Mouse (Mus musculus): ENCODE measurements around the gene Sowaha. TPM values are rescaled to one million over a fixed set of nuclear protein-coding genes. Genes with fewer than 3 reads are reported as not detected.

The Sowaha gene
- polyA plus RNA-seq, 1 experiment from 2014 or later: 0.82 TPM

Other genes with a start within 250 kb of the Sowaha start
- gene Hspa4, start 179.8 kb downstream of the Sowaha start, polyA plus RNA-seq (2016; fragmentation: Nextera tagmentation; extraction: Ambion mirVana): 130 and 136 TPM in 2 replicates
- gene Zcchc10, start 155.6 kb downstream of the Sowaha start, polyA plus RNA-seq (2016; fragmentation: Nextera tagmentation; extraction: Ambion mirVana): 29.2 and 30.4 TPM in 2 replicates
- 37.5 and 42.7 TPM in 2 replicates for gene Aff4, start 129.4 kb downstream of the Sowaha start, polyA plus RNA-seq (2016; fragmentation: Nextera tagmentation; extraction: Ambion mirVana)
- gene Leap2, start 57.1 kb downstream of the Sowaha start, polyA plus RNA-seq (2016; fragmentation: Nextera tagmentation; extraction: Ambion mirVana): not detected in 2 replicates
- gene Uqcrq, start 49.4 kb downstream of the Sowaha start, polyA plus RNA-seq (2016; fragmentation: Nextera tagmentation; extraction: Ambion mirVana): 525 and 531 TPM in 2 replicates
- 0.82 and 1.4 TPM in 2 replicates for gene Gdf9, start 49.3 kb downstream of the Sowaha start, polyA plus RNA-seq (2016; fragmentation: Nextera tagmentation; extraction: Ambion mirVana)
- gene Gm10447, start 23.2 kb downstream of the Sowaha start, polyA plus RNA-seq (2016; fragmentation: Nextera tagmentation; extraction: Ambion mirVana): 0.16 and 0.19 TPM in 2 replicates
- gene Shroom1, start 23.1 kb downstream of the Sowaha start, polyA plus RNA-seq (2016; fragmentation: Nextera tagmentation; extraction: Ambion mirVana): 2.3 and 2.4 TPM in 2 replicates
- not detected in 2 replicates for gene Gm9837, start 9.8 kb downstream of the Sowaha start, polyA plus RNA-seq (2016; fragmentation: Nextera tagmentation; extraction: Ambion mirVana)
- gene Gm9945, start 108 bp downstream of the Sowaha start, polyA plus RNA-seq (2016; fragmentation: Nextera tagmentation; extraction: Ambion mirVana): 0.16 TPM in 1 of 2 replicates, not detected in the other
- 17.7 and 19.0 TPM in 2 replicates for gene Sept8, start 39.0 kb upstream of the Sowaha start, polyA plus RNA-seq (2016; fragmentation: Nextera tagmentation; extraction: Ambion mirVana)
- gene Kif3a, start 87.1 kb upstream of the Sowaha start, polyA plus RNA-seq (2016; fragmentation: Nextera tagmentation; extraction: Ambion mirVana): 68.0 and 77.6 TPM in 2 replicates
- gene Il4, start 138.4 kb upstream of the Sowaha start, polyA plus RNA-seq (2016; fragmentation: Nextera tagmentation; extraction: Ambion mirVana): 0.61 and 0.72 TPM in 2 replicates
- not detected in 2 replicates for gene Il13, start 154.4 kb upstream of the Sowaha start, polyA plus RNA-seq (2016; fragmentation: Nextera tagmentation; extraction: Ambion mirVana)
- 24.6 and 25.8 TPM in 2 replicates for gene Rad50, start 227.0 kb upstream of the Sowaha start, polyA plus RNA-seq (2016; fragmentation: Nextera tagmentation; extraction: Ambion mirVana)
- not detected in 2 replicates for gene Il5, start 240.5 kb upstream of the Sowaha start, polyA plus RNA-seq (2016; fragmentation: Nextera tagmentation; extraction: Ambion mirVana)